Mouse (Mus musculus): Measurements from ENCODE around the gene Id1. TPM values are rescaled to one million over a fixed set of nuclear protein-coding genes. Genes with fewer than 3 reads are reported as not detected.

Gene Id1
- total and polyA plus RNA-seq, 2 experiments: 16.4 to 33.0 TPM

GRCm38 (mm10) chr2:152740490-152740889, 4.4 kb downstream of the Id1 start:
- H3K27ac ChIP-seq (replicated peaks; ENCODE audit: insufficient read depth, low read depth, low read length): peak overlapping the region; percentile 38; the same call in 1 of the 2 replicates
- TF ChIP-seq POLR2A (IDR thresholded peaks at IDR 0.05; ENCODE audit: extremely low read depth, insufficient read depth, low read length) (no peak), CTCF (IDR thresholded peaks at IDR 0.05; ENCODE audit: low read depth, low read length) (no peak)
- no peak overlapping the region for H3K4me3 ChIP-seq (ENCODE audit: insufficient read depth, low read depth, low read length)
- no peaks in the 10 kb centered on the region for H3K79me2 ChIP-seq (ENCODE audit: control insufficient read depth, insufficient read depth, low read length)
- H3K4me1 ChIP-seq (ENCODE audit: control insufficient read depth, insufficient read depth, low read length): peaks cover 22% of the 10 kb centered on the region
- H3K27me3 ChIP-seq (ENCODE audit: control insufficient read depth, insufficient read depth, low read length): no peaks in the 10 kb centered on the region
- DNase-seq (ENCODE audit: extremely low read depth, low read depth, low spot score): no peak
- 74% methylated on average over 5 of the region's 5 CpGs for WGBS
- H3K9ac ChIP-seq (ENCODE audit: low read depth, low read length): no peak overlapping the region
- H3K36me3 ChIP-seq (ENCODE audit: control insufficient read depth, insufficient read depth, low read length): no peaks in the 10 kb centered on the region

- Histone ChIP-seq H3K36me3 (ENCODE audit: control insufficient read depth, insufficient read depth, low read length) (no peaks in the 10 kb centered on the region), H3K4me3 (ENCODE audit: insufficient read depth, low read depth, low read length) (no peak overlapping the region), H3K27me3 (ENCODE audit: control insufficient read depth, insufficient read depth, low read length) (no peaks in the 10 kb centered on the region), H3K9ac (ENCODE audit: low read depth, low read length) (0 out of 2 replicates have a peak overlapping the region, but pooled peaks have one; percentile 28), H3K79me2 (ENCODE audit: control insufficient read depth, insufficient read depth, low read length) (no peaks in the 10 kb centered on the region), H3K4me1 (ENCODE audit: control insufficient read depth, insufficient read depth, low read length) (peaks cover 22% of the 10 kb centered on the region), H3K27ac (replicated peaks; ENCODE audit: insufficient read depth, low read depth, low read length) (peak overlapping the region; percentile 86)
- 7% methylated on average over 14 of the region's 14 CpGs for WGBS
- TF ChIP-seq POLR2A (IDR thresholded peaks at IDR 0.05; ENCODE audit: extremely low read depth, insufficient read depth, low read length) (no peak), CTCF (IDR thresholded peaks at IDR 0.05; ENCODE audit: low read depth, low read length) (no peak)
- peak; percentile 85 for DNase-seq (ENCODE audit: extremely low read depth, low read depth, low spot score)
Observed at GRCm38 (mm10) chr2:152741153-152742041, 5.3 kb downstream of the Id1 start.

DNA sequence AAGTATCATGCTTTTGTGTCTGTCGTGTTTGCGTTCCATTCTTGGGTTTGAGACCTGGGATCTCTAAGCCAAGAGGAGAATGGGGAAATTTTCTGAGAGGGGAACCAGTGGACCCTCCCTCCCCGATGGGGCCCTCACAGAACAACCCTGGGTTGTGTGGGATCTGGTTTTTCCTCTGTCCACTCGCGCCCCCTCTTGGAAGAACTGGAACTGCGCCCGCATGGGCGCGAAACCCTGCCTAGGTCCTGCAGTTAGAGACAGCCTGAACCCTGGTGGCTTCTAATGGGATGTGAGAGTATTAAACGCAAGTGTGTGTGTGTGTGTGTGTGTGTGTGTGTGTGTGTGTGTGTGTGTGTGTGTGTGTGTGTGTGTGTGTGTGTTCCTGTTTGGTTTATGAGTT, 6.4 kb downstream of the Id1 start:
- H3K9ac ChIP-seq (ENCODE audit: low read depth, low read length): no peak overlapping the region
- H3K36me3 ChIP-seq (ENCODE audit: control insufficient read depth, insufficient read depth, low read length): no peaks in the 10 kb centered on the region
- 18% methylated on average over 10 of the region's 10 CpGs for WGBS
- no peaks in the 10 kb centered on the region for H3K79me2 ChIP-seq (ENCODE audit: control insufficient read depth, insufficient read depth, low read length)
- H3K4me1 ChIP-seq (ENCODE audit: control insufficient read depth, insufficient read depth, low read length): peaks cover 22% of the 10 kb centered on the region
- TF ChIP-seq CTCF (IDR thresholded peaks at IDR 0.05; ENCODE audit: low read depth, low read length) (peak; percentile 83), POLR2A (IDR thresholded peaks at IDR 0.05; ENCODE audit: extremely low read depth, insufficient read depth, low read length) (no peak)
- no peak overlapping the region for H3K4me3 ChIP-seq (ENCODE audit: insufficient read depth, low read depth, low read length)
- no peak overlapping the region for H3K27ac ChIP-seq (replicated peaks; ENCODE audit: insufficient read depth, low read depth, low read length)
- no peaks in the 10 kb centered on the region for H3K27me3 ChIP-seq (ENCODE audit: control insufficient read depth, insufficient read depth, low read length)
- peak; percentile 41 for DNase-seq (ENCODE audit: extremely low read depth, low read depth, low spot score)

DNA sequence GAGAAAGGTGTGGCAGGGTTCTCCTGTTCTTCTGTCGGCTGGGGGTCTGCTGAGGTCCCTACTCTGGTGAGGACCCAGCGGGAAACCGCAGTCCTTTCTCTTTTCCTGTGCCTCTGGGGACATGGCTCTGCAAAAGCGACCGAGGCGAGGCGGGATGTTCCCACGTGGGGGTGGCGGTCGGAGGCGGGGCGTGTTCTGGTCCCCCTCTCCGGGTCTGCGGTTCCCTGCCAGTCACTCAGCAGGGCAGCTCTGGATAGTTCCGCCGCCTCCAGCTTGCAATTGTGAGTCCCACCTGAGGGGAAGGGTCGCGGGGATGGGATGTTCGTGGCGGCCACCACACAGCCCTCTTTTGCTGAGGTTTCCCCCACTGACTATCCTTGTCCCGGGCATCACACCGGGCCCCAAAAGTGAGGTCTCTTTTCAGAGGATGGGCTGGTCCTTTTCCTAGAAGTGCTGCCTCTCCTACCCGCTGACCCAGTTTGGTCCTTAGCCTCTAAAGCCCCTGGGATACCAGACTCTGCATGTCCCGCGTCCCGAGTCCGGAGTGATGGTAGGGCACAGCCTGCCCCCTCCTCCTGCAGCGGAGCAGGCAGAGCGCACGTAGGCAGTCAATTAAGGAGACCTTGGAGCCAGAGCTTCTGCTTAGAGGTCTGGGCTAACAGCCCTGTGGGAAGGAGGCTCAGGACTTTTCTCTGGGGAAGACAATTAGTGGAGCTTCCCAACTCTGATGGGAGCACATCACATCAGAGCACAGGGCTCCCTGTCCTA, 18.1 kb downstream of the Id1 start, which contains the start of gene Cox4i2:
Cox4i2 (plus strand) TSS at position 230 of the 768 bp plus-strand sequence.
- TF ChIP-seq CTCF (IDR thresholded peaks at IDR 0.05; ENCODE audit: low read depth, low read length): no peak
- no peak for TF ChIP-seq POLR2A (IDR thresholded peaks at IDR 0.05; ENCODE audit: extremely low read depth, insufficient read depth, low read length)
- H3K4me3 ChIP-seq (ENCODE audit: insufficient read depth, low read depth, low read length): peak within 1 kb of the TSS; percentile 26; the same call in 1 of the 2 replicates

DNA sequence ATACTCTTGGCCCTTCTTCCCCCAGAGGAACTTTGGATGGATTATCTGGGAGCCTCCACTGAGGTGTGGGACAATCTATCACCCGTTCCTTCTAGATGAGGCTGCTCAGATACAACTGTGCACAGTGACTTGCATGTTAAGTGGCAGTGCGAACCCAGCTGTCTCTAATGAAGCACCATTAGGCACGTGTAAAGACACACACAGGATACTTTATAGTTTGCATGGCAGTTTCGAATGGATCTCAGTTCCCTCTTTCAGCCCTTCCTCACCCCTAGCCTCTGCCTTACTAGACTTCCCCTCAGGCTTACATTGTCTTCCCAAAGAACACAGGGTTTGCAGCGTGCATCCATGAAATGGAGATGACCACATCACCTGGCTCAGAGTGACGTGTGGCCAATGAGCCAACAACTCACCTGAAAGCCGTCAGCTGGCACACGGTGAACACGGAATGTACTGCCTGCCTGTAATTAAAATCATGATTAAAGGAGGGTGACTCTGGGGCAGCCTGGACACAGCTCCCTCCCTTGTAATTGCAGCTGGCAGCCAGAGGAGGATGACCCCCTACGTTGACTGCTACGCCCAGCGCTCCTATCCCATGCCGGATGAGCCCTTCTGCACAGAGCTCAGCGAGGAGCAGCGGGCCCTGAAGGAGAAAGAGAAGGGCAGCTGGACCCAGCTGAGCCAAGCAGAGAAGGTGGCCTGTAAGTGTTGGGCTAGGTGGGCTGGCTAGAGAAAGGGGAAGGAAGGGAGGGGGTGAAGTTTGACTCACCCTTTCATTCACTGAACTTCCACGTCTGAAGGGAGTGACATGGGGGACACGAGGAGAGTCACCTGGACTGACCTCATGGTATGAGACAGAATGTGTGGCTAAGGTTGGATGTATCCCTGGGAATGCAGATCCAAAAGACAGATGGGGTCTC, 20.7 kb downstream of the Id1 start:
- no peaks in the 10 kb centered on the region for H3K36me3 ChIP-seq (ENCODE audit: control insufficient read depth, insufficient read depth, low read length)
- H3K27me3 ChIP-seq (ENCODE audit: control insufficient read depth, insufficient read depth, low read length): no peaks in the 10 kb centered on the region
- H3K4me3 ChIP-seq (ENCODE audit: insufficient read depth, low read depth, low read length): no peak overlapping the region
- TF ChIP-seq POLR2A (IDR thresholded peaks at IDR 0.05; ENCODE audit: extremely low read depth, insufficient read depth, low read length) (no peak), CTCF (IDR thresholded peaks at IDR 0.05; ENCODE audit: low read depth, low read length) (no peak)
- H3K79me2 ChIP-seq (ENCODE audit: control insufficient read depth, insufficient read depth, low read length): no peaks in the 10 kb centered on the region
- WGBS: 88% methylated on average over 17 of the region's 17 CpGs
- no peak overlapping the region for H3K27ac ChIP-seq (replicated peaks; ENCODE audit: insufficient read depth, low read depth, low read length)
- no peaks in the 10 kb centered on the region for H3K4me1 ChIP-seq (ENCODE audit: control insufficient read depth, insufficient read depth, low read length)
- no peak overlapping the region for H3K9ac ChIP-seq (ENCODE audit: low read depth, low read length)
- DNase-seq (ENCODE audit: extremely low read depth, low read depth, low spot score): no peak

More for the DNA sequence above, 18.1 kb downstream of the Id1 start, which contains the start of gene Cox4i2:
- no peak for DNase-seq (ENCODE audit: extremely low read depth, low read depth, low spot score)
- Histone ChIP-seq H3K36me3 (ENCODE audit: control insufficient read depth, insufficient read depth, low read length) (no peaks in the 10 kb centered on the region), H3K79me2 (ENCODE audit: control insufficient read depth, insufficient read depth, low read length) (no peaks in the 10 kb centered on the region), H3K27me3 (ENCODE audit: control insufficient read depth, insufficient read depth, low read length) (no peaks in the 10 kb centered on the region), H3K4me1 (ENCODE audit: control insufficient read depth, insufficient read depth, low read length) (no peaks in the 10 kb centered on the region), H3K27ac (replicated peaks; ENCODE audit: insufficient read depth, low read depth, low read length) (no peak within 1 kb of the TSS), H3K9ac (ENCODE audit: low read depth, low read length) (no peak within 1 kb of the TSS)
- 25% methylated on average over 30 of the region's 30 CpGs for WGBS
